Mouse (Mus musculus) megakaryocyte progenitor cell, adult 5-6 weeks (primary cell): ENCODE measurements around the gene Gm10681. TPM values are rescaled to one million over a fixed set of nuclear protein-coding genes. Genes with fewer than 3 reads are reported as not detected.
"Not testable (repeated sequence)": the region's sequence is repeated elsewhere in the genome, so short reads cannot be mapped to it uniquely, and the experiment has no call there.

ENCODE experiments used
- ATAC-seq: replicated peaks from 2 replicates; pipeline ENCODE4 v1.8.0; 2016; ENCODE audit warnings: mild to moderate bottlenecking, moderate TSS enrichment, inconsistent platforms; ENCODE audit not compliant: poor library complexity
- total RNA-seq, 2 experiments: library from RNA; stranded (forward) in 1 of 2; stranded (reverse) in 1 of 2; fragments of 157-497, 149-512 nt in 1 of 2; fragments of 200-1000 nt in 1 of 2; gene quantifications; 2 replicates each; pipeline versions ENCODE4 v1.2.3 to v1.2.4; 2015 to 2017

The Gm10681 gene
- not detected in 2 replicates for total RNA-seq (2015)
- total RNA-seq (2017), result not detected in 2 replicates

GRCm38 (mm10) chr3:98588707-98589106 is at the start of gene Gm10681:
Gene Gm10681 (minus strand): TSS chr3:98588807.
- no peak for ATAC-seq

GRCm38 (mm10) chr3:98635145-98635544 is 46.5 kb upstream of the Gm10681 start:
- ATAC-seq, result no peak

DNA sequence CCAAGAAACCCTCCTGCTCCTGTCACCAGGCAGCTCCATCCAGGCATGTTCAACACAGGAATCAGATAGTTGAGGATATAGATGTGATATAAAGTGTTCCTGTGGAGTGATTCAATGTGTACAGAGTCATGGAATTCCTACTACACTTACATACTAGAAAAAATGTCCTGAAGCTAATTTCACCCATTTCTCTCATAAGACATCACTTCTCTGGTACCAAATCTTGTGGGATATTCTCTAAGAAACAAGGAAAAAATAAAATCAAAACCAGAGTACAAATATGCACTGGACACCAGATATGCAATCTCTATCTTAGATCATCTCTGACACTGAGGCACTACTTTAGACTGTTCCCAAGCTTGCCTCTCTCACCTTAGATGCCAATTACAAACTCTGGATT is 41.5 kb upstream of the Gm10681 start, which contains the start of gene Hsd3b5:
Gene Hsd3b5 (minus strand): TSS at position 101 of the 400 bp plus-strand sequence.
- ATAC-seq, result no peak

DNA sequence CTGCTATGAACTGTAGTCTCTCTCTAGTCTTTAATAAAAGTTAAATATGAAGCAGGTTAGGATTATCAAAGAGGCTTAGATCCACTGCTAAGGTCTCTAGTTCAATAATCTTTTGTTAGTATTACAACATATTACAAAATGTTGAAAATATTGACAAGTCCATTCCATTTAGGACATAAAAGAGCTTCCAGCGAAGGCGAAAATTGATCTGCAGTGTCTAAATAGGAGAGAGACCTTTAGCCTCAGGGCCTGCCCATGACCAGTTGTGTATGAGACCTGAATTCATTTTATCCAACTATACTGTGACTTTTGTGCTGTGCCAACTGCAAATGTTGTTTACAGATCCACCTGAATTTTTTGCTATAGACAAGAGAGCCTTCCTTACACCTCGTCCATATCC is 41.0 kb upstream of the Gm10681 start:
- no peak for ATAC-seq

DNA sequence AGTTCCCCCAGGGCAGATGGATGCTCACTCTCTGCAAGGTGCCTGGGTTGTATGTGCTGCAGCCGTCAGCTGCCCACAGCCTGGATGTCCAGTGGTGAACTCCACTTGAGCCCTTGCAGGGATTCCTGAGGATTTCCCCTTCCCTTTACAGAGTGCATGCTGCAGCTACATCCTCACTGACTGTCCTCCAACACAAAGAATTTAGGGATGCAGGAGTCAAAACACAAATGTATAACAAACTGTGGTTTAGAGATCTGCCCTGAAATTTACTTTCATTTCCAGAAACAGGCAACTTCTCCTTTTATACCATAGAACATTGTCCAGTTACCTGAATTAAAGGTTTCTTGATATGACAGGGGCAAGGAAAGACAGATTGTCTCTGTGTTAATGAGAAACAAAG is 28.2 kb upstream of the Gm10681 start:
- peak; percentile 46; the same call in 1 of the 2 replicates for ATAC-seq

DNA sequence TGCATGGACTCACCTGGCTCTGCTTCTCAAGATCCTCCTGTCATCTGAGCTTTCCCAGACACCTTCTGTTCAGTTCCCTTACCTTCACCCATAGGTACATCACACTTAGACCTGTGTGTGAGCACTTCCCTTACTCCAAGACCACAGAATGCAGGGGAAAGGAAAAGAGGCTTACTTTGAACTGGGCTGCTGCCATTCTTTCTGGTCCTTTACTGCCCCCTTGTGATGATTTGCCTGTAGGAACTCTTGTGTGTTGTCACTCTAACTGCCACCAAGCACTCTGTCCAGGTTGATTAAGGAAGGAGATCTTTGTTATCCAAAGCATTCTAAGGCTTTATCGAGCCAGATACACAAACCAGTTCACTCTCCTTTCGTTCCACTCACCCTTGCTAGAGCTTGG is 27.6 kb upstream of the Gm10681 start:
- ATAC-seq, result peak; percentile 75

- not testable (repeated sequence) for ATAC-seq
These were observed 25.9 kb upstream of the Gm10681 start for GRCm38 (mm10) chr3:98614406-98614927.

GRCm38 (mm10) chr3:98613963-98614362 is 25.4 kb upstream of the Gm10681 start:
- ATAC-seq, result no peak

- ATAC-seq, result not testable (repeated sequence)
These were observed 24.9 kb upstream of the Gm10681 start for GRCm38 (mm10) chr3:98613540-98613939.

DNA sequence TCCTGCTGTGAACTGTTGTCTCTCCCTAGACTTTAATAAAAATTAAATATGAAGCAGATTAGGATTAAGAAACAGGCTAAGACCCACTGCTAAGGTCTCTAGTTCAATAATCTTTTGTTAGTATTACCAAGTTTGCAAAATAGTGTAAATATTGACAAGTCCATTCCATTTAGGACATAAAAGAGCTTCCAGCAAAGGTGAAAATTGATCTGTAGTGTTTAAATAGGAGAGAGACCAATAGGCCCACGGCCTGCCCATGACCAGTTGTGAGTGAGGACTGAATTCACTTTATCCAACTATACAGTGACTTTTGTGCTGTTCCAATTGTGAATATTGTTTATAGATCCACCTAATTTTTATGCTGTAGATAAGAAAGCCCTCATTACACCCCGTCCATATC is 886 bp downstream of the Gm10681 start:
- no peak for ATAC-seq

GRCm38 (mm10) chr3:98582622-98583021 is 6.0 kb downstream of the Gm10681 start:
- ATAC-seq, result not testable (repeated sequence)

GRCm38 (mm10) chr3:98582202-98582601 is 6.4 kb downstream of the Gm10681 start:
- not testable (repeated sequence) for ATAC-seq

- ATAC-seq, result not testable (repeated sequence)
These were observed 7.6 kb downstream of the Gm10681 start for GRCm38 (mm10) chr3:98581024-98581423.

DNA sequence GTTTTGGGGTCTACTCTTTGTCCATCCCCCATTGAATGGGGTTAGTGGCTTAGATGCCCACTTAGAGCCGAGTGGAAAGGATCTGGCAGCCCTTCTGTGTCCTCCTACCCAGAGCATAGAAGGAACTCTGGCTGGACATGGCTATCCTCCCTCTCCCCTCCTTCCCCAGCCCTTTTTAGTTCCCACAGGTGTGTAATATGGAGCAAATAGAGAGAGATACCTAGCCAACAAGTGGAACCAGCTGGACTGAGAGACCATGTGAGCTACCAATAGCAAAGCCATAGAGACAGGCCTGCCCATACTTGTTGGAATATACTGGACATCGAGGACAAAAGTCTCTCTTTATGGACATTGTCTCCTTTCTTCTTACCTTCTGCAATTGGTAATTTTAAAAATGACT is 20.9 kb downstream of the Gm10681 start:
- not testable (repeated sequence) for ATAC-seq

GRCm38 (mm10) chr3:98564894-98565293 is 23.7 kb downstream of the Gm10681 start:
- ATAC-seq, result not testable (repeated sequence)

DNA sequence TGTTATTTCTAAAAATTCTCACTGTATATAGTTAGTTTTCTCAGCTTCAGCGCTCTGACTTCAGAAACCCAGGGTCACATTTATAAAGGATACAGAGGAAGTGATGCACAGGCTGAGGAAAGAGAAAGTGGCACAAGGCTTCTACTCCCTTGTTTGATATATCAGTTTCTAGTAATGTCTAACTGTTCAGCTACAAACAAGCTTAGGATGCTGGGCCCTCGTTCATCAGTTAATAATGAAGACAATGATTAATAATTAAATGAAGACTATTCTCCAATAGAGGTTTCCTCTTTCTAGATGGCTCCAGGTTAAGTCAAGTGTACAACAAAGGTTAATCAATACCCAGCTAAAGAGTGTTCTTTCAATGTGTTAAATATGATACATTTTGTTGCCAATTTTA is 24.8 kb downstream of the Gm10681 start:
- ATAC-seq, result not testable (repeated sequence)

DNA sequence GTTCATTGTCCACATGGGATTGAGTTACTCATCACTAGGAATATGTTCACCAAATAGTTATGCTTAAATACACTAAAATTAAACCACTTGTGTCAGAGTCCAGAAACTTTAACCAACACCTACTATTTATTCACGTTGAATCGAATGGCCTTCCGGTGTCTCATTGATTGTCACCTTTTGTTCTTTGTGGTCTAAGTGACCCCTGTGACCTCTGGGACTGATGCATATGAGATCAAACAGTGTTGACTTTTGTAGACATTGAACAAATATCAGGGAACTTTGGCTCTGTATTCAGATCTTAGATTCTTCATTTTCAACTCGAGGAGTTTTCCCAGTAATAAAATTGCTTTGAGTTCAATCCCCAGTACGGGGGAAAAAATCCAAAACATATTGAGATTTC is 27.9 kb downstream of the Gm10681 start:
- not testable (repeated sequence) for ATAC-seq

DNA sequence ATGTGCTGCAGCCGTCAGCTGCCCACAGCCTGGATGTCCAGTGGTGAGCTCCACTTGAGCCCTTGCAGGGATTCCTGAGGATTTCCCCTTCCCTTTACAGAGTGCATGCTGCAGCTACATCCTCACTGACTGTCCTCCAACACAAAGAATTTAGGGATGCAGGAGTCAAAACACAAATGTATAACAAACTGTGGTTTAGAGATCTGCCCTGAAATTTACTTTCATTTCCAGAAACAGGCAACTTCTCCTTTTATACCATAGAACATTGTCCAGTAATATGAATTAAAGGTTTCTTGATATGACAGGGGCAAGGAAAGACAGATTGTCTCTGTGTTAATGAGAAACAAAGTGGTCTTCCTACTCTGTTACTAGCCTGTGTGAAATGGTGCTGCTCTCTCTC is 37.8 kb downstream of the Gm10681 start:
- peak; percentile 58 for ATAC-seq

DNA sequence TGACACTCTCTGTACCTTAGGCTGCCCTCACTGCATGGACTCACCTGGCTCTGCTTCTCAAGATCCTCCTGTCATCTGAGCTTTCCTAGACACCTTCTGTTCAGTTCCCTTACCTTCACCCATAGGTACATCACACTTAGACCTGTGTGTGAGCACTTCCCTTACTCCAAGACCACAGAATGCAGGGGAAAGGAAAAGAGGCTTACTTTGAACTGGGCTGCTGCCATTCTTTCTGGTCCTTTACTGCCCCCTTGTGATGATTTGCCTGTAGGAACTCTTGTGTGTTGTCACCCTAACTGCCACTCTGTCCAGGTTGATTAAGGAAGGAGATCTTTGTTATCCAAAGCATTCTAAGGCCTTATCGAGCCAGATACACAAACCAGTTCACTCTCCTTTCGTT is 38.4 kb downstream of the Gm10681 start:
- peak; percentile 83 for ATAC-seq

DNA sequence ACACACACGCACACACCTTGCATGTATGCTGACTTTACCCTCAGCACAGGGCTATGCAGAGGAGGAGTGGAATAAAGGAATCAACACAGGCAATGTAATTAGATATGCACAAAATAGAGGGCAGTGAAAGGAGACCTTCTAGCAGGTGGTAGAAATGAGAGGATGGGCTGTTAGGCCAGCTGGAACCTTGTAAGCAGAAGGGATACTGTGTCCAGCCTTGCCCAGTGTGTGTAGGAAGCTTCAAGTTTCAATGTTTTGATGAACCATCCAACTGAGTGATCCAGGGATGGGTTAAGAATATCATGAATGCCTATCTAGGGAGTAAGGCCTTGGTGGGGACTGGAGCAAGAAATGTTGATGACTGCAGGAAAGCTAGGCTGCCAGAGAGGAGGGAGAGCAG is 40.1 kb downstream of the Gm10681 start:
- not testable (repeated sequence) for ATAC-seq

- not testable (repeated sequence) for ATAC-seq
These were observed 41.0 kb downstream of the Gm10681 start for GRCm38 (mm10) chr3:98547641-98548040.

DNA sequence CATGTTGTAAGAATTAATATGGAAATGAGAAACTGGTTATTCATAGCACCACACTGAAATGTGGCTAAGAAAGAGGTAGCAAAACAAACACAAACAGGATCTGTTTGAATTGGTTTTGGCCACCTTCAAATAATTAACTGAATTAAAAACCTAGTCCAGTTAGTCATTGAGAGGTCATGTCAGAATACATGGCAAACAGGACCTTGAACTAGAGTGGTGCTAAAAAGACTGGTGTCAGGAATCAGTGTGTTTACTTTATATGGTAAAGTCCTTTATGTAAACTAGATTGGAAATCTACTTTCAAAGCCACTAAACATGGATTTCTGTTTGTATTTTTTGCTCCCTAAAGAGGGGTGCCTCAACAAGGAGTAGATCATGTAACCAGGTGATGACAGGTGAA is 63.6 kb downstream of the Gm10681 start:
- ATAC-seq, result not testable (repeated sequence)

DNA sequence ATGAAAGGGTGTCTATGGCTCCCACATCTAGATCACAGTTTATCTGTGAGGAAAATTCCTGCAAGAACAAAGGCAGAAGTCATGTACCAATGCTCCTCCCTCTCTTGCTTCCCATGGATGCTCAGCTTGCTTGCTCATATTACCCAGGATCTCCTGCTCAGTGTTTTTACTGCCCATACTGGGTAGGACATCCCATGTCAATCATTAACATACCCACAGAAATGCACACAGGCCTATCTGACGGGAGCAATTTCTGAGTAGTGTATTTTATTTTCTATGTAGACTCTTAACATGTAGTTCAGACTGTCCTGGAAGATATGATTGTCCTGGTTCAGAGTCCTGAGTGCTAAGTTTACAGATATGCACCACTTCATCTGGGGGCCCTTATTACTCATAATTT is 64.1 kb downstream of the Gm10681 start:
- ATAC-seq, result not testable (repeated sequence)
